Mouse (Mus musculus) frontal cortex, postnatal 36 days (tissue): ENCODE data around the gene Adssl1.

Experiments used
- DNase-seq, 2 experiments: peaks; one replicate each; pipeline ENCODE4 v3.0.0; 2022; ENCODE audit warnings: low spot score in 2 of 2

Gene Adssl1

DNA sequence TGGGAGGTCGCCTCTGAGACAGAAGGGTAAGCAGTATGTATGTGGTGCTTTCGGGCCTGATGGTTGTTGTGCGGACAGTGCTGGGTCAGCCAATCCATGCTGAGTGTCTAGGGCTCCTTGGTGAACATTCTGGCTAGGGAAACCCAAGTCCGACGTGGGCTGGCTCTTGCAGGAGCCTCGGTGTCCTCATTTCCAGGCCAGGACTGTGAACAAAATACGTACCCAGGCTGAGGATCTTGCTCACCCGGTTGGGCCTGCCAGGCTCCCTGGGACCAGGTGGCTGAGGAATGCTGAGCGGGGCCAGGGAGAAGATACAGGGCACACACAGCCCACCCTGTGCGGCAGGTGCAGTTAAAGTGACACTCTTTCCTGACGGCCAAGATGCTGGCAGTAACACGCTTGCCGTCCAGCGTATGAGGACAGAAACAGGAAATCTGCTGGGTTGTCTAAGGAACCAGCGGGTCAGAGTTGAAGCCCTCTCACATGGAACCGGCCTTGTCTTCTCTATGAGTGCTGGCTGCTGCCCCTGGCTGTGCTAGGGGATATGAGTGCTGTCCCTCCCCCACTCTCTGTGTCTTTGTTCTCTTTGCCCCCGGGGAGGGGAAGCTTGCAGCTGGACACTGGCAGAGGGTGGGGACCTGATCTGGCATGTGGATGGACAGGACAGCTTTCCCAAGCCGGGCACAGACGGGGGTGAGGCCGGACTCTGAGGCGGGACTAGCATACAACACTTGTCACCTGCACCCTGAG is 26.7 kb upstream of the Adssl1 start:
- no peak for DNase-seq

- no peak for DNase-seq
These were observed 25.6 kb upstream of the Adssl1 start for GRCm38 (mm10) chr12:112593951-112594915.

DNA sequence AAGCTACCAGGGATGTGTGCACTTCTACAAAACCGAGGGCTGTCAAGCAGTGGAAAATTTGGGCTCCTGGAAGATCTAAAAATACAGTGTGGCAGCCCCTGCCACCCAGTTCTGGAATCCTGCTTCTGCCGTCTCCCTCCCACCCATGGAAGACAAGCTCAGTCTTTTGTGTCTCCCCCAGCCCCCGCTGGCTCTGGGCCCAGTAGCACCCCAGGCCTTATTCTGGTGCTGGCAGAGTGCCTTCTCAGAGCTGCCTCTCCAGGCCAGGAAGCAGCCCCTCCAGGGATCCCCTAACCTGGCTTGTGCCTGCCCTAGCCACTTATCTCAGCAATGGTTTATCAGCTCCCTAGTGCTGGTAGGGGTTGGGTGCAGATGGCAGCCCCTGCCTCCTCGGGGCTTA is 24.9 kb upstream of the Adssl1 start:
- peak; percentile 80 to 82 for DNase-seq

DNA sequence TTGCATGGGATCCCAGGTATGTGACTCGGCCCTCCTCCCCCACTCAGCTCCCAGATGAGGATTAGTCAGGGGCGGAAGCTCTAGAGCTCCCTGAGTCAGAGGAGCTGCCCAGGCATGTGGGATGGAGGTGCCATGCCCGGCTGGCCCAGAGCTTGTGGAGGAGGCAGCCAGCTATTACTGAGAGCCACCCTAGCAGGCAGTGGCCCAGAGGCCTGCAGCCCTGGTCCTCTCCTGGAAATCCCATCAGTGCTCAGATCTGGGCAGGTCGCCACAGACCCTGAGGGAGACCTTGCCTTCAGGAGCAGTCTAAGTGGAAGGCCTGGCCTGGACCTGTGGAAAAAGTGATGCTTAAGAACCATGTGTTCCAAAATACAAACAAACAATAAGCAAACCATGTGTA is 24.2 kb upstream of the Adssl1 start:
- DNase-seq: no peak

GRCm38 (mm10) chr12:112596454-112596853 is 23.4 kb upstream of the Adssl1 start:
- DNase-seq: no peak

DNA sequence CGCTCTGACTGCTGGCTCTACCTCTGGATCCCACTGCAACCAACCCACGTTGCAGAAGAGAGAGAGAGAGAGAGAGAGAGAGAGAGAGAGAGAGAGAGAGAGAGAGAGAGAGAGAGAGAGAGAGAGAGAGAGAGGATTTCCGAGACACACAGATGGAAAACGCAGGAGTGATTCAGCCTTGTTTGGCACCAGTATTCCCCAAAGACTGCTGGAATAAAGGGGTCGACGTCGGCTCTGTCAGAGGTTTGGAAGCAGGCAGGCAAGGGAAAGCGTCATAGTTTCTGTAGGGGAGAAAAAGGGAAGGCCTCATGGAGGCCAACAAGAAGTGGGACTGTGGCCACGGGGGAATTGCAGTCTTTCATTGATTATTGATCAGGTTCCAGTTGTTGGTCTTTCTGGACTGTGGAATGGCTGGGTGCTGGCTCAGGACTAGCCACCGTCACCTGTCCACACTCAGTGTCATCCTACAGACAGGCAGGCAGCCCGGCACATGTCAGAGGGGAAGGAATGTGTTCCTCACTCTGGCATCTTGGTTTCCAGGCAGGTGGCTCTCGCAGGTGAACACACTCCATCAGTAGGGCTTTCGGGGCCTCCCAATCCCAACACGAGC is 22.8 kb upstream of the Adssl1 start:
- no peak for DNase-seq

GRCm38 (mm10) chr12:112597618-112598017 is 22.2 kb upstream of the Adssl1 start:
- no peak for DNase-seq

- DNase-seq: no peak
These were observed 20.6 kb upstream of the Adssl1 start for GRCm38 (mm10) chr12:112599198-112599597.

GRCm38 (mm10) chr12:112599942-112600611 is 19.8 kb upstream of the Adssl1 start:
- DNase-seq: no peak

DNA sequence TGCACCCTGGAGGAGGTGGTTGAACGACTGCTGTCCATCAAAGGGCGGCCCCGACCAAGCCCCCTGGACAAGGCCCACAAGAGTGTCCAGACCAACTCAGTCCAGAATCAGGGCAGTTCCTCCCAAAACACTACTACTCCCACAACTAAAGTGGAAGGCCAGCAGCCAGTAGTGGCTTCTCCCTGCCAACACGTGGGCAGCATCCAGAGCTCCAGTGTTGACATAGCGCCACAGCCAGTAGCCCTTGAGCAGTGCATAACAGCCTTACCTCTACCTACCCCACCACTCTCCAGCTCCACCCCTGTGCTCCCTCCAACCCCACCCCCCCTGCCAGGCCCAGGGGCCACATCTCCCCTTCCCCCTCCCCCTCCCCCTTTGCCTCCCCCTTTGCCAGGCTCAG is 15.8 kb upstream of the Adssl1 start:
- no peak for DNase-seq

- DNase-seq: no peak
These were observed 14.9 kb upstream of the Adssl1 start for GRCm38 (mm10) chr12:112604709-112605649.

- DNase-seq: peak; percentile 81 to 83
These were observed 14.1 kb upstream of the Adssl1 start for GRCm38 (mm10) chr12:112605766-112606165.

DNA sequence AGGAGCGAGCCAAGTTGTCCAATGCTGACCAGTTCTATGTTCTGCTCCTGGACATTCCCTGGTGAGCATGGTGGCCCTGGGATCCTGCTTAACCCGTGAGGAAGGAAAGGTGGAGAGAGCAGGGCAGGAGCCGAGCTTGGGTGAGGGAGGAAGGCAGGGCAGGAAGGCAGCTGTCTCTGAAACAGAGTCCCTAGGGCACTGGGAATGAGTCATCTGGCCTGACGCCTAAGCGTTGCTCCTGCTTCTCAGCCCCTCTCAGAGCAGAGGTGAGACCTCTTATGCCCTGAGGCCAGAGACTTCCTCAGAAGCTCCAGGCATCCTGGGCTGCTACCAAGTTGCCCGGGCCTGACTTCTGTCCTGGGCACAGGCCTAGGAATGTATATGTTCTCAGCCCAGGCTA is 12.8 kb upstream of the Adssl1 start:
- no peak for DNase-seq

DNA sequence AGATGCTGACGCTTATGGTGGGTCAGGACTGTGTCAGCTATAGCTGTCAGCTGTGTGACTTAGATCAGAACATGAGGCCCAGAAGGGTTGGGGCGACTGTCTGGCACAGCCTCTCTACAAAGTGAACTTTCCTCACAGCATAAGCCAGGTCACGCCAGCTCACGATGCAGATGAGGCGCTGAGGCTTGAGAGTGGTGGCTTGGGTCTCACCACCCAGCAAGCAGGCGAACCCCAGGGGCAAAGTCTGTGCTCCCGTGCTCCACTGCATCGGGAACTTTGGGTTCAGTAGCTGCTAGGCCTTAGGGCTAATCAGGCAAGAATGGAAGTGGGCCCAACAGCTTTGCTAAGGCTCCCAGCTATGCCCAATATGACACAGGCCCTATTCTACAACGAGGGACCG is 10.8 kb upstream of the Adssl1 start:
- DNase-seq: no peak

DNA sequence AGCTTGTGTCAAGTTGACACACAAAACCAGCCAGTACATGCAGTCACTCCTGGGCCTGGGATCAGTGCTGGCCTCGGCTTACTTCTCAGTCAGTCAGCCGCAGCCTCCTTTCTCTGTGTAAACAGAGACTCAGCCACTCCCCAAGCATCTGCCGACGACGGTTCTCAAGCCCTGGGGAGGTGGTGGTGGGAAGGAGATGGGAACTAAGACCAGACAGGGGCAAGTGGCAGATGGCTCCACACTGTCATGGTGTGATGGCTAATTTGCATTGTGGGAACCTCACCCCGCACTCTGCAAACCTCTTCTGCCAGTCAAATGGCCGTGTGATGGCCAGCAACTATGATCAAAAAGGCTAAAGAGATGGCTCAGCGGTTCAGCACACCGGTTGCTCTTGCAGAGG is 3.2 kb upstream of the Adssl1 start:
- no peak for DNase-seq

- DNase-seq: peak; percentile 81 to 84
These were observed 2.7 kb upstream of the Adssl1 start for GRCm38 (mm10) chr12:112617184-112617583.

DNA sequence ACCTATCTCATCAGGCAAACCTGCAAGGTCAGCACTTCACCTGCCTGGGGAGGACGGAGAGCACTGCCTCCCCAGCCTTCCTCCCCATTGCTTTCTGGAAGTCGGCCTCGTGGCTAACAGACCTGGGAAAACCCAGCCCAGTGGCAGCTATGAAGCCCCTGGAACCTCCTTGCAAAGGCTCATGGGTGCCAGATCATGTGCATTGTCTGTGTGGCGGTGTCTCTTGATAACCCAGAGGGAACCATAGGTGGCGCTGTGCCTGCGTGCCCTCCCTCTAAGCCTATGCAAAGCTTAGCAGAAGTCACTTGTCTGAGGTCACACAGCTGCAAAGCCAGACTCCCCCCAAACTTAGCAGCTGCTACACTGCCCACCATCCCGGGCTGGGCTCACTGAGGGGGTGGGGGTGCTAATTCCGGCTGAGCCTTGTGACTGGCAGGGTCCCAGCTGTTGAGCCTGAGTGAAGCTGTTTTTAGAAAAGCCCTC is 1.9 kb upstream of the Adssl1 start:
- peak in 1 of 2 experiments; percentile 72 for DNase-seq

DNA sequence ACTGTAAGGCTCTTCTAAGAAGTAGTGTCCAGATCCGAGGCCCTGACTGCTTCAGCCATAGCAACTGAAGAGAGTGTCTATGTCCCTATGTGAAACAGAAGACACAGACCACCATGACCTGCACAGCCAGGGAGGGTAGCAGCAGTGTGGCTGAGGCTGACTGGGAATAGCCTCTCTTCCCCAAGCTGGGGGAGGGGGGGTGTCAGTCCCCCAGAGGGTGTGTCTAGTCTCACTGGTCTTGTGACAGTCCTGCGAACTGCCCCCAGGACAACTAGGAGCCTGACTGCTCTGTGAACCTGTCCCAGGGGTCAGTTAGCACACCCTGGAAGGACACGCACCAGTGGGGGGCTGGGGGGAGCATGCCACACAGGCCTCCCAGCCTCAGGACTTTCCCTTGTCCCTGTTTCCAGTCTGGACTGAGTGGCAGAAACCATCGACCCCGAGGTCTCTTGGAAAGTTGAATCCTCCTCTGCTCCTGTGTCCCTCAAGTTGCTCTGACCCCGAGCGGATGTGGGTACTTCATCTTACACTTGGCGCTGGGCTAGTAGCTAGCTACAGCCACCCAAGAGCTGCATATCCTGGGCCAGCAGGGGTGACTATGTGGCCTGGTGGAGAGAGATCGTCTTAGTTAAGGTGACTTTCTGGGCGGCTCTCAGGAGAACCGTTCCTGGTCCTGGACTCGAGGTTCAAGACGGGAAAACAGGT is 712 bp upstream of the Adssl1 start:
- no peak for DNase-seq

DNA sequence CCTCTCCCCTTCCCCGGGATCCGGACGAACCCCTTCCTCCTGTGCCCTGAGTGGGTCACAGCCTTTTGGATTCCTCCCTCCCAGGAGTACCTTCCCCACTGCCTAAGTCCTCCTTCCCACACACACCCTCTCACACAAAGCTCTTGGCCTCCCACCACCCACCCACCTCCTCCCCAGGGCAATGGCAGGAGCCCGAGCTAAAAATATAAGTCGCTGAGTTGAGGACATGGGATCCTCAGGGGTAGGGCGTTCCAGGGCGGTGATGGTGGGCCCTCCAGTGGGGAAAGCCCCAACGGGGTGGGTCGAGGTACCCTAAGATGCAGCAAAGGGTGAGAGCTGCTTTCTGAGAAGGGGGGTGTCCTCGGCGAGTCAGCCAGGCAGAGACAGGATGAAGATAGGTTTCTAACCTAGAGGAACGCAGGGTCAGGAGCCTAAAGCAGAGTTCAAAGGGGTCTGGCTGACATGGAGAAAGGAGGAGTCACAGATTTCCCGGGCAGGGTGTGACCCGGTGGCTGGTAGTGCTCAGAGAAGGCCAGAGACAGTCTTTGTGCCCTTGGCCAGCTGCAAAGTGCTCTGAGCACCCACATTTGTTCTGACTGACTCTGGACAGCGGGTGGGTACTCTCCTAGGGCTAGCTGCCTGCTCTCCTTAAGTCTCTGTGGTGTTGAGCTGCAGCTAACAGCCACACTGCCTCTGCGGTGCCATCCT is 663 bp downstream of the Adssl1 start:
- no peak for DNase-seq
